Mouse (Mus musculus): Measurements from ENCODE around the gene Speg. TPM values are rescaled to one million over a fixed set of nuclear protein-coding genes. Genes with fewer than 3 reads are reported as not detected.

The Speg gene
- polyA plus RNA-seq, 1 experiment from 2014 or later, result 41.1 TPM

DNA sequence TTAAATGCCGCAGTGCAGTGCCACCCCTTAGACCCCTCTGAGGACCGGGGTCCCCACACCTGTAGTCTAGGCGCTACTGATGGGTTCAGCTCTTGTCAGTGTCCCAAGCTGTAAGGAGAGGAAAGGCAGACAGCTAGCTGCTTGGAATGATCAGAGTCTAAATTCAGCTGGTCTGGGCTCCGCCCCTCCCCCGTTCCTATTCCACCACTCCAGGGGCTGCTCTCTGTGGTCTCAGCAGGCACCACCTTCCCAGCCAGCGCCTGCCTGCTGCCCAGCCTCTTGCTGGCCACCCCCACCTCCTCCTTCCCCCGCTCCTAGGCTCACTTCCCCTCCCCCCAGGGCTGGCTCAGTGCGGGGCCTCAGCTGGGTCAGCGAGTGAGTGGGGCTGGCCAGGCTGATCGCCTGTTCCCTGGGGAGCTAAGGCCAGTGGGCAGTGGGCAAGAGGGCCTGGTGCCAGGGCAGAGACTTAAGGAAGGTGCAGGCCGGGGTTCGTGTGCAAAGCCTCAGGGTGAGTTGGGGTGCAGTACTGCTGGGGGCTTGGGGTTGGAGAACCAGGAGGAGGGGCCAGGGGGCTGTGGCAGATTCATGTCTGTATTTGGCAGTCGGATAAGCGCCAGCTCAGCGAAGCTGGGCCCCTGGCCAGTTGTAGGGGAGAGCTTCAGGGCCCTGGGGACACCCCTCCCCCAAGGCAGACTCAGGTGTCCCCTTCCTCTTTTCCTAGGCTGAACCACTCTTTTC lies 24.8 kb downstream of the Speg start:
- H3K9me3 ChIP-seq (replicated peaks; ENCODE audit: control insufficient read depth, low read length), result no peaks in the 10 kb centered on the region
- peak overlapping the region; percentile 83 for H3K9ac ChIP-seq (ENCODE audit: low read length)
- H3K27ac ChIP-seq (ENCODE audit: low read length), result peak overlapping the region; percentile 99
- WGBS, result 5% methylated on average over 14 of the region's 15 CpGs
- ATAC-seq (replicated peaks; ENCODE audit: extremely low read depth, insufficient read depth, low FRiP score), result peak; percentile 90
- no peaks in the 10 kb centered on the region for H3K27me3 ChIP-seq (ENCODE audit: control insufficient read depth, insufficient read depth, low read length)
- H3K4me3 ChIP-seq (ENCODE audit: low read length), result peak overlapping the region; percentile 48
- H3K4me2 ChIP-seq (ENCODE audit: low read depth, low read length), result peak overlapping the region; percentile 75
- H3K4me1 ChIP-seq (ENCODE audit: control insufficient read depth, insufficient read depth, low read length), result peaks cover 42% of the 10 kb centered on the region
- peaks cover 23% of the 10 kb centered on the region for H3K36me3 ChIP-seq (ENCODE audit: control insufficient read depth, insufficient read depth)

DNA sequence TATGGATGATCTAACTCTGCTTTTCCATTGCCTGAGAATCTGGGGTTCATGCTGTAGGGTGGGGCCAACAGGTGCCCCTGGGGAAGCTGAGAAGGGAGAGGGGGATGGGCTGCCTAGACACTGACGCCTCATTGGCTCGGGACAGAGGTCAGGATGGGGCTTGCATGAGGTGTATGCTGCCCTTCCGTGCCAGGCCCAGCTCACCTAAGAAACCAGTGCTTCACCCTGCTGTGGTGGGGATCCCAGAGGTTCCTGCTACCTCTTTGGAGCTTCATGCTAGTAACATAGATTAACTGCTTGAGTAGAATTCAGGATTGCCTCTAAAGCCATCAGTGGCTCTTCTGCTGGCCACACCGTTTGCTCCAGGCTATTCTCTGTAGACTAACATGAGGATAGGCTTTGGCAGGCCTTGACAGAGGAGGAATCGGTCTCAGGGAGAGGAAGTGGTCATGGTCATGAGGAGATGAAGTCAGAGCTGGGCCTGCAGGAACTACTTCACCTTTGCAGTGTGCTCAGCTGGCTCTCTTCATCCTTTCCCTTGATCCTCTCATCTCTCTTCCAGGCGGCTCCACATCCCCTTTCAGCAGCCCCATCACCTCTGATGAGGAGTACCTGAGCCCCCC lies 25.5 kb downstream of the Speg start:
- Histone ChIP-seq H3K9ac (ENCODE audit: low read length) (peak overlapping the region; percentile 83), H3K36me3 (ENCODE audit: control insufficient read depth, insufficient read depth) (peaks cover 19% of the 10 kb centered on the region), H3K27ac (ENCODE audit: low read length) (peak overlapping the region; percentile 99), H3K27me3 (ENCODE audit: control insufficient read depth, insufficient read depth, low read length) (no peaks in the 10 kb centered on the region), H3K4me2 (ENCODE audit: low read depth, low read length) (peak overlapping the region; percentile 75), H3K9me3 (replicated peaks; ENCODE audit: control insufficient read depth, low read length) (no peaks in the 10 kb centered on the region), H3K4me3 (ENCODE audit: low read length) (peak overlapping the region; percentile 48), H3K4me1 (ENCODE audit: control insufficient read depth, insufficient read depth, low read length) (peaks cover 40% of the 10 kb centered on the region)
- ATAC-seq (replicated peaks; ENCODE audit: extremely low read depth, insufficient read depth, low FRiP score), result peak; percentile 15
- 26% methylated on average over 6 of the region's 6 CpGs for WGBS

- Histone ChIP-seq H3K36me3 (ENCODE audit: control insufficient read depth, insufficient read depth) (peaks cover 23% of the 10 kb centered on the region), H3K27ac (ENCODE audit: low read length) (no peak overlapping the region), H3K9ac (ENCODE audit: low read length) (no peak overlapping the region), H3K4me1 (ENCODE audit: control insufficient read depth, insufficient read depth, low read length) (peaks cover 35% of the 10 kb centered on the region), H3K9me3 (replicated peaks; ENCODE audit: control insufficient read depth, low read length) (no peaks in the 10 kb centered on the region), H3K27me3 (ENCODE audit: control insufficient read depth, insufficient read depth, low read length) (no peaks in the 10 kb centered on the region), H3K4me3 (ENCODE audit: low read length) (no peak overlapping the region), H3K4me2 (ENCODE audit: low read depth, low read length) (no peak overlapping the region)
- WGBS, result 83% methylated on average over 3 of the region's 3 CpGs
- no peak for ATAC-seq (replicated peaks; ENCODE audit: extremely low read depth, insufficient read depth, low FRiP score)
Measured at GRCm38 (mm10) chr1:75405547-75405946, 30.4 kb downstream of the Speg start.

GRCm38 (mm10) chr1:75406173-75406572 lies 31.1 kb downstream of the Speg start:
- Histone ChIP-seq H3K4me1 (ENCODE audit: control insufficient read depth, insufficient read depth, low read length) (peaks cover 29% of the 10 kb centered on the region), H3K27me3 (ENCODE audit: control insufficient read depth, insufficient read depth, low read length) (no peaks in the 10 kb centered on the region), H3K4me3 (ENCODE audit: low read length) (no peak overlapping the region), H3K9me3 (replicated peaks; ENCODE audit: control insufficient read depth, low read length) (no peaks in the 10 kb centered on the region), H3K9ac (ENCODE audit: low read length) (no peak overlapping the region), H3K36me3 (ENCODE audit: control insufficient read depth, insufficient read depth) (peaks cover 27% of the 10 kb centered on the region), H3K27ac (ENCODE audit: low read length) (no peak overlapping the region), H3K4me2 (ENCODE audit: low read depth, low read length) (no peak overlapping the region)
- ATAC-seq (replicated peaks; ENCODE audit: extremely low read depth, insufficient read depth, low FRiP score), result no peak
- WGBS, result 83% methylated on average over 15 of the region's 15 CpGs

DNA sequence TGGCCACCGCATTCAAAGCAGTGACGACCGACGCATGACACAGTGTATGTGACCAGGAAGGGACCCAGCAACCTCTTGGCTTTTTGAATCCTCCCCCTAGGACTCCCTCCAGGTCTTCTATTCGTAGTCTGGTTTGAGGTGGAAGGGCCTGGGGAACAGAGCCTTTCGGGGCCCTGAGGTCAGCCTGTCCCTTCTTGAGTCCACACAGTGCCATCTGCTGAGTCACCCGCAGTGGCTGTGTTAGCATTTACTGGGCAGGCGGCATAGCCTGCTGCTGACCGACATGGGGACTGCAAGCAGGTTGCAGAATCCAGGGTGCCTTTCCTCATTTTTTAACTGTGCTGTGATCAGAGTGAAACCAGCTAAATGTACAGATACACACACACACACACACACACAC lies 32.0 kb downstream of the Speg start:
- no peak for ATAC-seq (replicated peaks; ENCODE audit: extremely low read depth, insufficient read depth, low FRiP score)
- Histone ChIP-seq H3K9me3 (replicated peaks; ENCODE audit: control insufficient read depth, low read length) (no peaks in the 10 kb centered on the region), H3K9ac (ENCODE audit: low read length) (peak overlapping the region; percentile 39; the same call in 1 of the 2 replicates), H3K27ac (ENCODE audit: low read length) (peak overlapping the region; percentile 88), H3K4me2 (ENCODE audit: low read depth, low read length) (no peak overlapping the region), H3K36me3 (ENCODE audit: control insufficient read depth, insufficient read depth) (peaks cover 26% of the 10 kb centered on the region), H3K4me3 (ENCODE audit: low read length) (no peak overlapping the region), H3K27me3 (ENCODE audit: control insufficient read depth, insufficient read depth, low read length) (no peaks in the 10 kb centered on the region), H3K4me1 (ENCODE audit: control insufficient read depth, insufficient read depth, low read length) (peaks cover 26% of the 10 kb centered on the region)
- 76% methylated on average over 9 of the region's 9 CpGs for WGBS

DNA sequence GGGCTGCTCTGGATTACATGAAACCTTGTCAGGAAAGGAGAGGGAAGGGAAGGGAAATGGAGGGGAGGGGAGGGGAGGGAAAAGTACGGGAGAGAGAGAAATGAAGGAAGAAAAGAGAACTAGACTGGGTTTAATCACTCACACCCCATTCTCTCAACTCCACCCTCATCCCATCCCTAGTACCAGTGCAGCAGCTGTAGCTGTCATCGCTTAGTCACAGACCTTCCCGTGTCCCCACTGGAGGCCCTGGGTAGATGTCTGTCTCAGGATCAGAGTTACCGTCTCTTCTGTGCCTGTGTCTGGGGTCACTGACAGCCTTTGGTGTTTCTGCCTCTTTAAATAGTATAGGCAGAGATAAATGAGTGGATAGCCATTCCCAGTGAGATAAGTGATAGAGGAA lies 33.1 kb downstream of the Speg start:
- Histone ChIP-seq H3K4me2 (ENCODE audit: low read depth, low read length) (no peak overlapping the region), H3K9me3 (replicated peaks; ENCODE audit: control insufficient read depth, low read length) (no peaks in the 10 kb centered on the region), H3K4me3 (ENCODE audit: low read length) (no peak overlapping the region), H3K4me1 (ENCODE audit: control insufficient read depth, insufficient read depth, low read length) (peaks cover 23% of the 10 kb centered on the region), H3K36me3 (ENCODE audit: control insufficient read depth, insufficient read depth) (peaks cover 19% of the 10 kb centered on the region), H3K9ac (ENCODE audit: low read length) (no peak overlapping the region; the same call in 1 of the 2 replicates), H3K27ac (ENCODE audit: low read length) (peak overlapping the region; percentile 88), H3K27me3 (ENCODE audit: control insufficient read depth, insufficient read depth, low read length) (no peaks in the 10 kb centered on the region)
- WGBS, result 33% methylated on average over 4 of the region's 4 CpGs
- ATAC-seq (replicated peaks; ENCODE audit: extremely low read depth, insufficient read depth, low FRiP score), result peak; percentile 65

DNA sequence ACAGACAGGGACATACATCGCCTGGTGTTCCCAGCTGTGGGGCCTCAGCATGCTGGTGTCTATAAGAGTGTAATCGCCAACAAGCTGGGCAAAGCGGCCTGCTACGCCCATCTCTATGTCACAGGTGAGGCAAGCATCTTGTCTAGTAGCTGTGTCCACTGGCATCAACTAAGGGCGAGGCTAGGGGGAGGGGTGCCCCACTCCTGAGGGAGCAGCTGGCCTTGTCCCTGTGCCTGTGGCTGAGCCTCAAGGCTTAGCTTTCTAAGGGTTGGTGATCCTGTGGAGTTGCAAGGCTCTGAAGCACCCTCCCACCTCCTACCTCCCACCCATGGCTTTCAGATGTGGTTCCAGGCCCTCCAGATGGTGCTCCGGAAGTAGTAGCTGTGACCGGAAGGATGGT lies 34.9 kb downstream of the Speg start:
- Histone ChIP-seq H3K4me1 (ENCODE audit: control insufficient read depth, insufficient read depth, low read length) (peaks cover 30% of the 10 kb centered on the region), H3K27me3 (ENCODE audit: control insufficient read depth, insufficient read depth, low read length) (no peaks in the 10 kb centered on the region), H3K27ac (ENCODE audit: low read length) (no peak overlapping the region), H3K9ac (ENCODE audit: low read length) (no peak overlapping the region), H3K9me3 (replicated peaks; ENCODE audit: control insufficient read depth, low read length) (no peaks in the 10 kb centered on the region), H3K4me2 (ENCODE audit: low read depth, low read length) (no peak overlapping the region), H3K36me3 (ENCODE audit: control insufficient read depth, insufficient read depth) (peaks cover 20% of the 10 kb centered on the region), H3K4me3 (ENCODE audit: low read length) (no peak overlapping the region)
- WGBS, result 84% methylated on average over 7 of the region's 7 CpGs
- ATAC-seq (replicated peaks; ENCODE audit: extremely low read depth, insufficient read depth, low FRiP score), result no peak

DNA sequence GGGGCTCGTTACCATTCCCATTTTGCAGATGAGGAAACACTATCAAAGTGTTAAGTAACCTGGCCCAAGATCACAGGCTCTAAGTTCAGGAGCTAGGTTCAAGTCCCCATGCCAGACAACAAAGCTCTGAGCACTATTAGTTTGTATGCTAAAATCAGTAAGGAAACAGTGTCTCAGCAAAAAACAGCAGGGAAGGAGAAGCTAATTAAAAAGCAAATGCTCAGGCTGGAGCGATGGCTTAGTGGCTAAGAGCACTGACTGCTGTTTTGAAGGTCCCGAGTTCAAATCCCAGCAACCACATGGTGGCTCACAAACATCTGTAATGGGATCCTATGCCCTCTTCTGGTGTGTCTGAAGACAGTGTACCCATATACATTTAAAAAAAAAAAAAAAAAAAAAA lies 37.1 kb downstream of the Speg start:
- Histone ChIP-seq H3K27ac (ENCODE audit: low read length) (no peak overlapping the region), H3K27me3 (ENCODE audit: control insufficient read depth, insufficient read depth, low read length) (no peaks in the 10 kb centered on the region), H3K4me2 (ENCODE audit: low read depth, low read length) (no peak overlapping the region), H3K36me3 (ENCODE audit: control insufficient read depth, insufficient read depth) (peaks cover 30% of the 10 kb centered on the region), H3K9me3 (replicated peaks; ENCODE audit: control insufficient read depth, low read length) (no peaks in the 10 kb centered on the region), H3K4me1 (ENCODE audit: control insufficient read depth, insufficient read depth, low read length) (peaks cover 23% of the 10 kb centered on the region), H3K4me3 (ENCODE audit: low read length) (no peak overlapping the region), H3K9ac (ENCODE audit: low read length) (no peak overlapping the region)
- WGBS, result 96% methylated on average over 3 of the region's 3 CpGs
- ATAC-seq (replicated peaks; ENCODE audit: extremely low read depth, insufficient read depth, low FRiP score), result no peak

DNA sequence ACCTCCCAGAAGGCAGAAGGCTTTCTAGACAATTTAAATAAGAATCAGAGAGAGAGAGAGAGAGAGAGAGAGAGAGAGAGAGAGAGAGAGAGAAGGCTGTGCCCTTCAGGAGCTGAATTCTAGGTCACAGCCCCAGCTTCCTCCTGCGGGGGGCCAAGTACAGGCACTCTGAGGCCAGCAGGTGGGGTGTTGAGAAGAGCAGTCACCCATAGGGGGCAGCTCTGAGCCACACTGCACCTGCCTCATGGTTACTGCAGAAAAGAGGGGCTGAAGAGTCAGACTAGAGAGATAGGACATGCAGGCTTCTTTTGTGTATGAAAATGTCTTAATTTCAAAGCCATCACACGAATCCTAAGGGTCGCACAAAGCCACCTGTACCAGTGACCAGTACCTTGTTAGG lies 38.7 kb downstream of the Speg start:
- H3K4me2 ChIP-seq (ENCODE audit: low read depth, low read length), result no peak overlapping the region
- H3K9me3 ChIP-seq (replicated peaks; ENCODE audit: control insufficient read depth, low read length), result no peaks in the 10 kb centered on the region
- no peaks in the 10 kb centered on the region for H3K27me3 ChIP-seq (ENCODE audit: control insufficient read depth, insufficient read depth, low read length)
- H3K4me3 ChIP-seq (ENCODE audit: low read length), result no peak overlapping the region
- ATAC-seq (replicated peaks; ENCODE audit: extremely low read depth, insufficient read depth, low FRiP score), result peak; percentile 61; the same call in 1 of the 2 replicates
- H3K4me1 ChIP-seq (ENCODE audit: control insufficient read depth, insufficient read depth, low read length), result peaks cover 10% of the 10 kb centered on the region
- WGBS, result 58% methylated on average over 3 of the region's 3 CpGs
- H3K36me3 ChIP-seq (ENCODE audit: control insufficient read depth, insufficient read depth), result peaks cover 41% of the 10 kb centered on the region
- H3K9ac ChIP-seq (ENCODE audit: low read length), result no peak overlapping the region; the same call in 1 of the 2 replicates
- H3K27ac ChIP-seq (ENCODE audit: low read length), result peak overlapping the region; percentile 54
